Mouse (Mus musculus): ENCODE data around the gene Gm7138.
"Not testable (repeated sequence)": the region's sequence is repeated elsewhere in the genome, so short reads cannot be mapped to it uniquely, and the experiment has no call there.

DNA sequence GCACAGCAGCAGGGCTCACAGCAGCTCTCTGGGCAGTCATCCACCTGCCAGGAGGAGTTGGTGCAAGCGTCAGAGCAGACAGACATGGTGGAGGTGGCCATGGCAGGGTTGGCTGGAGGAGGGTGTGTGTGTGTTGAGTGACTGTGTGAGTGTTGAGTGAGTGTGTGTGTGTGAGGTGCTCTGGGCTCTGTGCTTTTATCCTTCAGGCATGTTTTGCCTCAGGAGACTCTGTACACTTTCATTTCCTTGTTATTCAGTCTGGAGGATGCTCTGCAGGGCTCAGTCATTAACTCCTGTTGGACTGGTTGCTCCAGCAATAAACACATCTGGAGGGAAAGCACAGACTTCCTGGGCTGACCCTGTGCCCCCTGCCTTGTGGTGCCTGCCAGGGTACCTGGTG is 25.5 kb downstream of the Gm7138 start, which contains the start of gene Gm9736:
- not testable (repeated sequence) for TF ChIP-seq CTCF (IDR thresholded peaks at IDR 0.05; ENCODE audit: borderline replicate concordance, extremely low read depth, insufficient read depth, insufficient read length); POLR2A (IDR thresholded peaks at IDR 0.05; ENCODE audit: borderline replicate concordance, extremely low read depth, insufficient read depth, insufficient read length, poor library complexity, severe bottlenecking)
